Mouse (Mus musculus) CH12.LX (cell line): Measurements from ENCODE around the gene Adam12. TPM values are rescaled to one million over a fixed set of nuclear protein-coding genes. Genes with fewer than 3 reads are reported as not detected.

ENCODE experiments used
- DNase-seq: peaks from one replicate; pipeline ENCODE4 v3.0.0-alpha.2; 2013; ENCODE audit errors: extremely low read depth
- H3K27ac ChIP-seq: 2 replicates; pipeline ENCODE4 v1.5.1; 2012; ENCODE audit warnings: low read depth, mild to moderate bottlenecking, control low read depth, moderate library complexity; ENCODE audit not compliant: insufficient read depth
- H3K27me3 ChIP-seq: replicated peaks from 2 replicates; pipeline ENCODE3; 2012; ENCODE audit warnings: inconsistent platforms
- H3K36me3 ChIP-seq, 2 experiments: replicated peaks in 1 of 2; 2 replicates each; pipeline versions ENCODE3 to v1.6.1; 2012; ENCODE audit warnings: inconsistent platforms in 1 of 2, low read length in 1 of 2, mild to moderate bottlenecking in 1 of 2, mixed read lengths in 1 of 2, moderate library complexity in 1 of 2; ENCODE audit not compliant: control insufficient read depth in 1 of 2, insufficient read depth in 1 of 2
- H3K4me1 ChIP-seq, 2 experiments: 2 replicates each; pipeline ENCODE4 v1.6.1; 2012; ENCODE audit warnings: inconsistent platforms in 1 of 2, moderate library complexity in 1 of 2; ENCODE audit not compliant: insufficient read depth in 2 of 2, control insufficient read depth in 1 of 2
- H3K4me2 ChIP-seq: 2 replicates; pipeline ENCODE4 v1.6.1; 2012; ENCODE audit warnings: low read depth, mild to moderate bottlenecking, control low read depth; ENCODE audit not compliant: poor library complexity, insufficient read depth, severe bottlenecking
- H3K4me3 ChIP-seq, 3 experiments: fragments of 150-350 bp in 1 of 3; sonication (generic) in 1 of 3; replicated peaks in 1 of 3; 2 replicates each; pipeline versions ENCODE3 to v1.5.1; 2011 to 2012; ENCODE audit warnings: low read depth in 2 of 3, low read length in 2 of 3, mild to moderate bottlenecking in 2 of 3, moderate library complexity in 2 of 3, control low read depth in 1 of 3, improper control_type of control experiment in 1 of 3, inconsistent platforms in 1 of 3, mixed read lengths in 1 of 3; ENCODE audit not compliant: poor library complexity in 1 of 3
- H3K79me2 ChIP-seq: replicated peaks from 2 replicates; pipeline ENCODE4 v1.6.1; 2012; ENCODE audit warnings: mild to moderate bottlenecking, moderate library complexity; ENCODE audit not compliant: control insufficient read depth, poor library complexity, insufficient read depth, severe bottlenecking; ENCODE audit errors: extremely low read depth
- H3K9ac ChIP-seq: 2 replicates; pipeline ENCODE4 v1.6.1; 2012; ENCODE audit warnings: low read depth, mild to moderate bottlenecking, control low read depth, moderate library complexity; ENCODE audit not compliant: insufficient read depth
- H3K9me3 ChIP-seq: replicated peaks from 2 replicates; pipeline ENCODE3; 2012; ENCODE audit warnings: low read length, inconsistent platforms, mixed read lengths
- BHLHE40 ChIP-seq: IDR thresholded peaks from 2 replicates; pipeline ENCODE4 v1.6.1; 2011; ENCODE audit warnings: mild to moderate bottlenecking, low read depth, low read length, improper control_type of control experiment
- CHD1 ChIP-seq: IDR thresholded peaks from 2 replicates; pipeline ENCODE4 v1.6.1; 2012; ENCODE audit warnings: low read depth, low read length, improper control_type of control experiment, inconsistent platforms
- CHD2 ChIP-seq: IDR thresholded peaks from 2 replicates; pipeline ENCODE4 v1.6.1; 2011; ENCODE audit warnings: low read length, improper control_type of control experiment
- CTCF ChIP-seq, 2 experiments: IDR thresholded peaks in 1 of 2; conservative IDR thresholded peaks in 1 of 2; 2 replicates each; pipeline ENCODE4 v1.5.1; 2011 to 2012; ENCODE audit warnings: low read depth in 2 of 2, low read length in 2 of 2, improper control_type of control experiment in 1 of 2, inconsistent platforms in 1 of 2, mild to moderate bottlenecking in 1 of 2, moderate library complexity in 1 of 2
- E2F4 ChIP-seq: IDR thresholded peaks from 2 replicates; pipeline ENCODE4 v1.6.1; 2011; ENCODE audit warnings: low read depth, low read length, improper control_type of control experiment; ENCODE audit not compliant: insufficient replicate concordance
- EP300 ChIP-seq: IDR thresholded peaks from 2 replicates; pipeline ENCODE4 v1.6.1; 2011; ENCODE audit warnings: low read length, improper control_type of control experiment
- ETS1 ChIP-seq: conservative IDR thresholded peaks from 2 replicates; pipeline ENCODE4 v1.6.1; 2012; ENCODE audit warnings: low read depth, mild to moderate bottlenecking, inconsistent platforms, low read length, improper control_type of control experiment, moderate library complexity
- HCFC1 ChIP-seq: IDR thresholded peaks from 2 replicates; pipeline ENCODE4 v1.6.1; 2012; ENCODE audit warnings: low read depth, mild to moderate bottlenecking, inconsistent platforms, low read length, improper control_type of control experiment
- JUND ChIP-seq: conservative IDR thresholded peaks from 2 replicates; pipeline ENCODE4 v1.6.1; 2011; ENCODE audit warnings: low read depth, low read length, improper control_type of control experiment
- KAT2A ChIP-seq: IDR thresholded peaks from 2 replicates; pipeline ENCODE4 v1.6.1; 2012; ENCODE audit warnings: low read length, improper control_type of control experiment, inconsistent platforms; ENCODE audit not compliant: insufficient replicate concordance
- MAX ChIP-seq: IDR thresholded peaks from 2 replicates; pipeline ENCODE4 v1.6.1; 2011; ENCODE audit warnings: low read length, improper control_type of control experiment
- MAZ ChIP-seq: IDR thresholded peaks from 2 replicates; pipeline ENCODE4 v1.6.1; 2012; ENCODE audit warnings: low read depth, mild to moderate bottlenecking, inconsistent platforms, low read length, improper control_type of control experiment, moderate library complexity
- MEF2A ChIP-seq: IDR thresholded peaks from 2 replicates; pipeline ENCODE4 v1.6.1; 2014; ENCODE audit warnings: low read depth, mild to moderate bottlenecking, inconsistent platforms, low read length, improper control_type of control experiment, borderline replicate concordance
- MYC ChIP-seq: IDR thresholded peaks from 2 replicates; pipeline ENCODE4 v1.6.1; 2011; ENCODE audit warnings: low read depth, mild to moderate bottlenecking, improper control_type of control experiment, low read length
- NELFE ChIP-seq: IDR thresholded peaks from 2 replicates; pipeline ENCODE4 v1.6.1; 2011; ENCODE audit warnings: low read depth, low read length, improper control_type of control experiment
- PAX5 ChIP-seq: IDR thresholded peaks from 2 replicates; pipeline ENCODE4 v1.6.1; 2012; ENCODE audit warnings: low read length, inconsistent platforms, mixed read lengths
- POLR2A ChIP-seq: IDR thresholded peaks from 2 replicates; pipeline ENCODE4 v1.6.1; 2011; ENCODE audit warnings: low read depth, mild to moderate bottlenecking, improper control_type of control experiment, low read length
- POLR2AphosphoS2 ChIP-seq: IDR thresholded peaks from 2 replicates; pipeline ENCODE4 v1.6.1; 2011; ENCODE audit warnings: low read depth, low read length, improper control_type of control experiment
- RCOR1 ChIP-seq: conservative IDR thresholded peaks from 2 replicates; pipeline ENCODE4 v1.6.1; 2012; ENCODE audit warnings: low read depth, mild to moderate bottlenecking, inconsistent platforms, low read length, improper control_type of control experiment
- SIN3A ChIP-seq: IDR thresholded peaks from 2 replicates; pipeline ENCODE4 v1.6.1; 2012; ENCODE audit warnings: low read length, improper control_type of control experiment, inconsistent platforms
- SMC3 ChIP-seq: IDR thresholded peaks from 2 replicates; pipeline ENCODE4 v1.6.1; 2011; ENCODE audit warnings: low read depth, low read length, improper control_type of control experiment
- TCF12 ChIP-seq: IDR thresholded peaks from 2 replicates; pipeline ENCODE4 v1.6.1; 2014; ENCODE audit warnings: low read depth, mild to moderate bottlenecking, inconsistent platforms, low read length, improper control_type of control experiment
- UBTF ChIP-seq: IDR thresholded peaks from 2 replicates; pipeline ENCODE4 v1.6.1; 2012; ENCODE audit warnings: low read depth, mild to moderate bottlenecking, inconsistent platforms, low read length, improper control_type of control experiment, moderate library complexity
- USF1 ChIP-seq: IDR thresholded peaks from 2 replicates; pipeline ENCODE4 v1.6.1; 2014; ENCODE audit warnings: low read depth, mild to moderate bottlenecking, inconsistent platforms, low read length, improper control_type of control experiment
- ZC3H11A ChIP-seq: IDR thresholded peaks from 2 replicates; pipeline ENCODE4 v1.6.1; 2012; ENCODE audit warnings: low read depth, mild to moderate bottlenecking, inconsistent platforms, low read length, improper control_type of control experiment
- ZMIZ1 ChIP-seq: IDR thresholded peaks from 2 replicates; pipeline ENCODE4 v1.6.1; 2012; ENCODE audit warnings: low read depth, mild to moderate bottlenecking, inconsistent platforms, low read length, improper control_type of control experiment
- ZNF384 ChIP-seq: IDR thresholded peaks from 2 replicates; pipeline ENCODE4 v1.6.1; 2012; ENCODE audit warnings: low read depth, low read length, improper control_type of control experiment, inconsistent platforms
- dilution Hi-C: fragments of 300-500 bp; cut with MboI; formaldehyde crosslinking; loops from 2 replicates; pipeline ENCODE4 v1.14.3; 2020; ENCODE audit warnings: low sequenced_read_pairs; ENCODE audit not compliant: extremely low pct_unique_long_range_greater_than_20kb, extremely low pct_ligation_motif_present
- in situ Hi-C: fragments of 300-500 bp; cut with MboI; formaldehyde crosslinking; loops from 3 replicates; pipeline ENCODE4 v1.14.3; 2019; ENCODE audit warnings: low sequenced_read_pairs, low pct_ligation_motif_present, low pct_unique_long_range_greater_than_20kb, mixed read lengths
- polyA plus RNA-seq: library from polyadenylated mRNA; unstranded; fragments of >175 nt; gene quantifications from 2 replicates; pipeline ENCODE4 v1.2.1, GENCODE M21; 2012; ENCODE audit warnings: low read depth; ENCODE audit not compliant: insufficient read length
- total RNA-seq, 2 experiments: library from RNA; depleted of rRNA; stranded (reverse); fragments of 300-350 nt in 1 of 2; fragments of >200 nt in 1 of 2; gene quantifications; 2 replicates each; pipeline ENCODE4 v1.2.3; 2012 to 2014

Adam12 gene
- total and polyA plus RNA-seq, 3 experiments = not detected

DNA sequence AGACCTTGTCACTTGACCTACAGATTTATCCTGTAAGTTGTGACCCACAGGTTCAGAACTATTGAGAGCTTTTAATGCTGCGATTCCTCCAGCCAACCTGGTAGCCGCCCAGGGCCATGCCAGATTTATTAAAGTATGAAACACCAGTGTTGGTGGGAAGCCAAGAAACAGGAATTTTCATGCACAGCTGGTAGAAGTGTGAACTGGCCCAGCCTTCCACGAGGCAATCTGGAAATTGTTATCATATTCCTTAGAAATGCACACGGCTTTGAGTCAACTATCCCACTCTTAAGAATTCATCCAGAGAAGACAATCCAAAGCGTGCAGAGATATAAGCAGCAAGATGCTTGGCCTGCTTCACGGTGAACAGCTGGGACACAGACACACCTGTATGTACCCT lies 82.6 kb downstream of the Adam12 start:
- H3K9me3 ChIP-seq = peaks cover 68% of the 10 kb centered on the region
- dilution Hi-C loops = no loop called here
- H3K4me3 ChIP-seq = no peak overlapping the region
- no peaks in the 10 kb centered on the region for H3K4me1 ChIP-seq
- in situ Hi-C loops = no loop called here
- no peaks in the 10 kb centered on the region for H3K79me2 ChIP-seq
- no peak overlapping the region for H3K4me2 ChIP-seq
- no peaks in the 10 kb centered on the region for H3K27me3 ChIP-seq
- H3K36me3 ChIP-seq = no peaks in the 10 kb centered on the region
- TF ChIP-seq MAZ (no peak), USF1 (no peak), ZMIZ1 (no peak), ZNF384 (no peak), CHD2 (no peak), HCFC1 (no peak), PAX5 (no peak), TCF12 (no peak), CHD1 (no peak), E2F4 (no peak), MYC (no peak), KAT2A (no peak), NELFE (no peak)
- TF ChIP-seq, all 38 proteins: peak for 0
- no peak for DNase-seq
- Histone ChIP-seq H3K27ac (no peak overlapping the region), H3K9ac (no peak overlapping the region)

GRCm38 (mm10) chr7:134147561-134147960 lies 84.4 kb downstream of the Adam12 start:
- no peak overlapping the region for H3K9ac ChIP-seq
- DNase-seq = no peak

DNA sequence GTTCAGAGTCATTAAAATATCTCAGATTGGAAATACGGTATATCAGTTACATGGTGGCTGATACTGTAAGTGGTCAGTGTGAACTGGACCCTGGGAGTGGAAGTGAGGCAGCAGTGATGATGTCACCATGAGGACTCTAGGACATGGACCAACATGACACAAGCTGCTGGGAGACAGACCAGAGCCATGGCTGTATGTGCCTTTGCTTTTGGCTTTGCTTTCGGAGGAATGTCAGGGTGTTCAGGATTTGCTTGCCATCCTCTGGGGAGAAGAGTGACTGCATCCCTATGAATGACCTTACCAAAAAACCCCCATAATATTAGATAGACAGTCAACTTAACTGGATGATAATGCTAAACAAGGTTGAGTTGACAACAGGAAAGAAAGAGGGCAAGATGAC lies 85.1 kb downstream of the Adam12 start:
- Histone ChIP-seq H3K36me3 (no peaks in the 10 kb centered on the region), H3K4me3 (no peak overlapping the region), H3K4me2 (no peak overlapping the region), H3K27ac (no peak overlapping the region), H3K27me3 (no peaks in the 10 kb centered on the region), H3K9me3 (peaks cover 76% of the 10 kb centered on the region), H3K79me2 (no peaks in the 10 kb centered on the region), H3K9ac (no peak overlapping the region), H3K4me1 (no peaks in the 10 kb centered on the region)
- no peak for DNase-seq
- TF ChIP-seq BHLHE40 = no peak
- TF ChIP-seq SIN3A = no peak
- no peak for TF ChIP-seq CHD1
- TF ChIP-seq MAX = no peak
- TF ChIP-seq ETS1 = no peak
- TF ChIP-seq EP300 = no peak
- TF ChIP-seq RCOR1 = no peak
- no peak for TF ChIP-seq KAT2A
- no peak for TF ChIP-seq CTCF (conservative IDR thresholded peaks at IDR 0.05 in 1 of 2, IDR thresholded peaks at IDR 0.05 in 1 of 2; ENCODE audit: low read depth in 2 of 2, low read length in 2 of 2)
- TF ChIP-seq ZC3H11A = no peak
- no peak for TF ChIP-seq JUND
- no peak for TF ChIP-seq ZNF384
- no peak for TF ChIP-seq MYC
- TF ChIP-seq POLR2A = no peak
- TF ChIP-seq UBTF = no peak
- no peak for TF ChIP-seq POLR2AphosphoS2
- no peak for TF ChIP-seq MEF2A
- no peak for TF ChIP-seq SMC3
- in situ Hi-C loops (no loop called here), dilution Hi-C loops (no loop called here)

More at GRCm38 (mm10) chr7:134147561-134147960, 84.4 kb downstream of the Adam12 start:
- in situ Hi-C loops (no loop called here), dilution Hi-C loops (no loop called here)
- peaks cover 77% of the 10 kb centered on the region for H3K9me3 ChIP-seq
- no peak overlapping the region for H3K4me2 ChIP-seq
- no peak for TF ChIP-seq USF1
- H3K4me3 ChIP-seq = no peak overlapping the region
- H3K79me2 ChIP-seq = no peaks in the 10 kb centered on the region
- no peaks in the 10 kb centered on the region for H3K27me3 ChIP-seq
- no peaks in the 10 kb centered on the region for H3K4me1 ChIP-seq
- H3K27ac ChIP-seq = no peak overlapping the region
- H3K36me3 ChIP-seq = no peaks in the 10 kb centered on the region
